Mouse (Mus musculus) midbrain, embryonic 16.5 days (tissue): Measurements from ENCODE around the gene Eomes. TPM values are rescaled to one million over a fixed set of nuclear protein-coding genes. Genes with fewer than 3 reads are reported as not detected.

Source experiments
- polyA plus RNA-seq: library from polyadenylated mRNA; unstranded; fragments of >200 nt; fragmentation: Nextera tagmentation; extraction: Ambion mirVana; gene quantifications from 2 replicates; pipeline ENCODE4 v1.2.1, GENCODE M21; 2015

The Eomes gene
- polyA plus RNA-seq, 1 experiment from 2014 or later, result 2.0 TPM

Other genes starting within 250 kb of the Eomes start
- 41.5 and 44.2 TPM in 2 replicates for gene Golga4, start 28.1 kb downstream of the Eomes start, polyA plus RNA-seq
- 0.97 and 1.0 TPM in 2 replicates for gene Itga9, start 128.5 kb downstream of the Eomes start, polyA plus RNA-seq